Mouse (Mus musculus): ENCODE measurements around the gene Plekhh3.
"Not testable (repeated sequence)": the region's sequence is repeated elsewhere in the genome, so short reads cannot be mapped to it uniquely, and the experiment has no call there.

Plekhh3 gene

DNA sequence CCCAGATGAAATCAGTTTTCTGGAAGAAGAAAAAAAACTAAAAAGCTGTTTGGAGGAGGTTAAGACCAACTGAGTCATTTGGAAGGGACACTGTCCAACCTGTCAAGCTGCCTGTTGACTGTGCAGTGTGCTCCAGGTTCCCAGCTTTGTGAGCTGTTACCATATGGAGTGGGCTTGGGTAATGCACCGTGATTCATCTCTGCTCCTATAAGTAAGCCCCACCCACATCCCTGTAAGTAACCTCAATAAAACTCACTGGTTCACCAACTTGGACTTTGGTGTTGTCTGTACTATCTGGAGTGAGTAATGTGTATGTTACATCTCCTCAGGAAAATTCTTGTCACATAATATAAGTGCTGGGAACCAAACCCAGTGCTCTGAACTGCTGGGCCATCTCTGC, 18.3 kb downstream of the Plekhh3 start:
- in situ Hi-C loops (cut with MboI, MseI) = no loop called here

- in situ Hi-C loops (cut with MboI, MseI) = no loop called here
Measured at GRCm38 (mm10) chr11:101151063-101151462, 20.1 kb downstream of the Plekhh3 start.

DNA sequence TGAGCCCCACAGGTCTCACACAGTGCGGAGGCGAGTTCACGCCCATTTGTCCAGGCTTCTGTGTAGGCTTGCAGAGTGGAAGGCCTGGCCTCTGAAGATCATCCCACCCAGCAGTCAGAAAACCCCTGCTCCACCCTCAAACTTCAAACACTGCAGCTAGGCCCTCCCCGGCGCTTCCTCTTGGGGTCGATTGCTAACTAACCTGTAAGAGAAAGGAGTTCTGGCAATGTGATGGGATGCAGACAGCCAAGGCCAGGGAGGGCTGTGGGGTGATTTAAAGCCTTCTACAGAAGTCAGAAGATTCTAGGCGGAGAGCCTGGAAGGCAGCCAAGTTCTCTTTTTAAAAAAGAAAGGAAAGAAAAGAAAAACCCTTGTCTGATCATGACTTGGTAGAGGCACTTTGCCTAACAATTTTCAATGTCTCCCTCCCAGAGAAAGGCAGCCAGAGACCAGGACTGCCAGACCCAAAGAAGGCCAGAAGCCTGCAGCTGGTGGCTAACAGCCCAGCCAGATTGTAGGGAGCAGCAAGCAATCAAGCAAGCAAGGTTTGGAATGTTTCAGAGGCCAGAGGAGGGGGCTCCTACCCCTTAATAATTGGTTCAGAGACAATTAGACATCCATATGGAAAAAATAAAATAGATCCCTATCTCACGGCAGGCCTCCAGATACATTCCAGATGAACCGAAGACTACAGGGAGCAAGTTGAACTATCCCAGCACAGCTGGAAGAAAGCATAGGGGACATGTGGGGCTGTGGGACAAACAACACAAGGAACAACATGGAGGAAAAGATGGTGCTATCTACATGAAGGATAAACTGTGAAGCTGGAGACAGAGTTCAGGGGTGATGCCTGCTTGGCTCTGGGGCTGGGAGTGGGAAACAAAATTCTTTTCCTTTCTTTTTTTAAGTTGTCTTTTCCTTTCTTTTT, 21.7 kb downstream of the Plekhh3 start:
- in situ Hi-C loops (cut with MboI, MseI) = no loop called here

DNA sequence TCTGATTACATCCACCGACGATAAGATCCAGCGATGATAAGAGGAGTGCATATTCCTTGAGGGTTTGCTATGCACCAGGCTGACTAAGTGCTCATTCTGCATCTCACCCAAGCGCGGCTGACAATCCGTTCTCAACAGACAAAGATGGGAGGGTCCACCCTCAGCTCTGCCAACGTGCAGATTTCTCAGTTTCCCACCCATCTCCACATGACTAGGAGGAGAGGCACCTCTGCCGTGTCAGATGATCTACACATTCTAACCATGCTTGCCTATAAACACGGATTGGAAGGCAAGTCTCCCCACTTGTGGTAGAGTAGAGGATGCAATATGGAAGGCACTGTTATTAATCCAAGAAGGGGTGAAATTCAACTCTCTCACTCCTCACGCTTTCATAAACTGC, 22.4 kb downstream of the Plekhh3 start:
- in situ Hi-C loops (cut with MboI, MseI) = no loop called here

DNA sequence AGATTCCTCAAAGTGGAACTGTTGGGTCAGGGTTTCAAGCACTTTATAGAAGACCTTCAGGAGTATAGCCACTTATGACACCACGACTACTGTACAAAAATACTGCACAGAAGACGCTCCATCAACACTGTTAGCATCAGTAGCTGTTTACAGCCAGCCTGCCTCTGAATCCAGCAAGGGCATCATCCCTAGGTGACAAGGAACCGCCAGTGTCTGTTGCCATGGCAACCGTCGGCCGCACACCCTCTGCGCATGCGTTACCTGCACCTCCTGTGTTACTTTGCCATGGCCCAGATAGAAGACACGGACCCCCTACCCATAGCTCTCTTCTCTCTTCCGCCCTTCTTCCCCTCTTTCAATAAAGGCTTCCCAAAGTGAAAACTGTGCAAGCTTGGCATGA, 24.8 kb downstream of the Plekhh3 start:
- in situ Hi-C loops (cut with MboI, MseI) = no loop called here

DNA sequence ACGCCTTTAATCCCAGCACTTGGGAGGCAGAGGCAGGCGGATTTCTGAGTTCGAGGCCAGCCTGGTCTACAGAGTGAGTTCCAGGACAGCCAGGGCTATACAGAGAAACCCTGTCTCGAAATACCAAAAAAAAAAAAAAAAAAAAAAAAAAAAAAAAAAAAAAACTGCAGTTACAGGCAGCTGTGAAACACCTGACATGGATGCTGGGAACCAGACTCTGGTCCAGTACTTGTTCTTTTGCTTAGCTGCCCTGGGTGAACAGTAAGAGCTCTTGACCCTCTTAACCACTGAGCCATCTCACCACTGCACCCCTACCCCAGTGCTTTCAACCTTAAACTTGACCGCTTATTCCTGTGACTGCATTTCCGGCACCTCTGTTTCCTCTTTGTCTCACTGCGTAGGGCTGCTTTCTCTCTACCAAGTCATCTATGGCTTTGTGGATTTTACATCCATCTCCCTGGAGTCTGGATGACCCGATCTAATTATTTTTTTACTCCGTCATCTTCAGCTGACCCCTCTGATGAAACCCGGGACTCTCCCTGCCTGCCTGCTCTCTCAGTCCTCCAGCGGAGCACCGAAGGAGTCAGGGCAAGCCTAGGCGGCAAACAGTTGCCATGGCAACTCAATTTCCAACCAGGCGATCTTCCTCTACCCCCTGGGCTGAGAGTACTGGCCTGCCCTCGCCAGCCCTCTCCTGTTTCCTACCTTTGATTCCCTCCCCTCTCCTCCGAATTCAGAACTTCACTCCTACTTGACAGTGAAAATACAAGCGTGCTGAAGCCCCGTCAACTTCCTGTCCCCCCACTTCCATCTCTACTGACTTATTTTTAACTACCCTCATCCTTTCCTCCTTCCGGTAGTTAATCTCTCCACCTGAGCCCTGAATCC, 27.6 kb downstream of the Plekhh3 start:
- in situ Hi-C loops (cut with MboI, MseI) = no loop called here

DNA sequence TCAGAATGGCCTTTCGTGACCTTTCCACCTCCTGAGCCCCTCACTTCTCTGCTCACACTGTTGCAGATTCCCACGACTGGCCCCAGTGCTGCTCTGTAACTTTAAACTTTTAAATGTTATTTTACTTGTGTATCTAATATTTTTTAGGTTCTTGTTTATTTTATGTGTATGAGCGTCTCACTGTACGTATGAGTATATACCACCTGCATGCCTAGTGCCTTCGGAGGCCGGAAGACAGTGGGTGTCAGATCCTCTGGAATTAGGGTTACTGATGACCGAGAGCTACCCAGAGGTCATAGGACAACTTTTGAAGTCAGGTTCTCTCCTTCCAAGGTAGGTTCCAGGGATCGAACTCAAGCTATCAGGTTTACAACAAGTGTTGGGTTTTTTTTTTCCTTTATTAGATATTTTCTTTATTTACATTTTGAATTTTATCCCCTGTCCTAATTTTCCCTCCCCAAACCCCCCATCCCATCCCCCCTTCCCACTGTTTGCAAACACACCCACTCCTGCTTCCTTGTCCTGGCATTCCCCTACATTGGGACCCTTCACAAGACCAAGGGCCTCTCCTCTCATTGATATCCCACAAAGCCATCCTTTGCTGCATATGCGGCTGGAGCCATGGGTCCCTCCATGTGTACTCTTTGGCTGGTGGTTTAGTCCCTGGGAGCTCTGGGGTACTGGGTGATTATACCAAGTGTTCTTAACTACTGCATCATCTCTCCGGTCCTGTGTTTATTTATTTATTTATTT, 28.8 kb downstream of the Plekhh3 start:
- in situ Hi-C loops (cut with MboI, MseI) = no loop called here

- in situ Hi-C loops (cut with MboI, MseI) = no loop called here
Measured at GRCm38 (mm10) chr11:101141088-101141487, 30.1 kb downstream of the Plekhh3 start.

GRCm38 (mm10) chr11:101140164-101140819, 30.9 kb downstream of the Plekhh3 start:
- in situ Hi-C loops (cut with MboI, MseI) = no loop called here

DNA sequence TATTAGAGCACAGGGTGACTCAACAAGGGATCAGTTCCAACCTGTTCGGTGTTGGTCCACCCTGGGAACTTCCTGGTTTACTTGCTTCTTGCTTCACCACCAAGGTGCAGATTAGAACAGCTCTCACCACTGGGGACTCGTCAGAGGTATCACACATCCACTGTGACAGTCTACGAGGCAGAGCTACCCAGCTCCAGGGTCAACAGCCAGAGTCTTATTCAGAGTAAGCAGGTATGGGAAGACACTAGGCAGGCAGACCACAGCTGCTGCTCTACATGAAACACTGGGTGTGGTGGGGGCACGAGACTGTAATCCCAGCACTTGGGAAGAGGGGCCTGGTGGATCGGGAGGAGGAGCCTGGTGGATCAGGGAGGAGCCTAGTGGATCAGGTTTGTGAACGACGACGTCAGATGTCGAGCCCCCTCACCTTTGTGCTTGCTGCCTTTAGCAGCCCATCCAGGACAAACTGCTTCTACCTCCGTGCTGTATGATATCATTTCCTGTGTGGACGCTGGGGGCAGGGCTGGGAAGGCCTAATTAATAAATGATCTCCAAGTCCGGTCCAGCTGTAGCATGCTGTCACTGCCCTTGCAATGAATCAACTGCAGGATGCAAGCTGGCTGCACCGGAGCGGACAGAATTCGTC, 32.5 kb downstream of the Plekhh3 start:
- in situ Hi-C loops (cut with MboI, MseI) = no loop called here

GRCm38 (mm10) chr11:101137000-101137399, 34.2 kb downstream of the Plekhh3 start:
- in situ Hi-C loops (cut with MboI, MseI) = no loop called here

DNA sequence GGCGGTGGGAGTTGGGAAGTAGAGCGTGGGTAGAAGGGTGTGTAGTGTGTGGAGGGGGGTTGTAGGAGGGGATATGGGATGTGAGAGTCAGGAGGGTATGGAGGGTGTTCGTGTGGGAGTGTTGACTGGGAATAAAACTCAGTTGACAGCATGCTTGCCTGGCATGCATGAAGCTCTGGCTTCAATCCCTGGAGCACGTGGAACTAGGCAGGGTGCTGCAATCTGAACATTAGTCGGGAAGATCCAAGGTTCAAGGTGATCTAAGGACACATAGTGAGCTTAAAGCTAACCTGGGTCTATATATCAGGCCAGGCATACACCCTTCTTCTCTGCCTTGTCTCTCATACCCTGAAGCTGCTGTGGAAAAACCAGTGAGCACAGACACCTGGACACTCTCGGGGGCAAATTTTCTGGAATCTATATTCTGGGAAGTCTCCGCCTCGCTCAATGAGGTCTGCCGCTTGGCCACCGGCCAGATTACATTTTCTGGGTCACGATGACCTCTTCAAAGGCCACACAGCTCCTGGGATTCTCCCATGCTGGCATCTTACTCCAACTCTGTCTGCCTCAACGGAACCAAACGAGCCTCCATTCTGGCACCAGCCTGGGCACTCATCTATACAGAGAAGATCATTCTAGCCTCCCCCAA, 36.8 kb downstream of the Plekhh3 start:
- in situ Hi-C loops (cut with MboI, MseI) = no loop called here

DNA sequence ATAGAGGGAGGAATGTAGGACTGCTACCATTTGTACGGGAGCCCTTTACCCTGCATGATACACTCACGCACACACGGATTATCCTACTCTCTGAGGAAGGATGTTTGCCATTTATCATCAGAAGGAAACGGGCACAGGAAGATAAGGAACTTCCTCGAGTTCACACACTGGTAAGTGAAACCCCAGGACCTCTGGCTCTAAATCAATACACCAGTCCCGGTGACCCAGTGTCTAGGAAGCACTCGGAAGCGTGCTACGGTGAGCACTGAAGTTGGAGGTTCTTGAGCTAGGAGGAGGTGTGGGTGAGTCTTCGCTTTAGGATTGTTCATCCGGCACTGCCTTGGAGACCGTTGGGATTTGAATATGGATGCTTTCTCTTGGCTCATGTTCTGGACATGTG, 38.1 kb downstream of the Plekhh3 start:
- in situ Hi-C loops (cut with MboI, MseI) = no loop called here

GRCm38 (mm10) chr11:101131701-101132100, 39.5 kb downstream of the Plekhh3 start:
- in situ Hi-C loops (cut with MboI, MseI) = no loop called here

GRCm38 (mm10) chr11:101131187-101131586, 40.0 kb downstream of the Plekhh3 start:
- in situ Hi-C loops (cut with MboI, MseI) = no loop called here

DNA sequence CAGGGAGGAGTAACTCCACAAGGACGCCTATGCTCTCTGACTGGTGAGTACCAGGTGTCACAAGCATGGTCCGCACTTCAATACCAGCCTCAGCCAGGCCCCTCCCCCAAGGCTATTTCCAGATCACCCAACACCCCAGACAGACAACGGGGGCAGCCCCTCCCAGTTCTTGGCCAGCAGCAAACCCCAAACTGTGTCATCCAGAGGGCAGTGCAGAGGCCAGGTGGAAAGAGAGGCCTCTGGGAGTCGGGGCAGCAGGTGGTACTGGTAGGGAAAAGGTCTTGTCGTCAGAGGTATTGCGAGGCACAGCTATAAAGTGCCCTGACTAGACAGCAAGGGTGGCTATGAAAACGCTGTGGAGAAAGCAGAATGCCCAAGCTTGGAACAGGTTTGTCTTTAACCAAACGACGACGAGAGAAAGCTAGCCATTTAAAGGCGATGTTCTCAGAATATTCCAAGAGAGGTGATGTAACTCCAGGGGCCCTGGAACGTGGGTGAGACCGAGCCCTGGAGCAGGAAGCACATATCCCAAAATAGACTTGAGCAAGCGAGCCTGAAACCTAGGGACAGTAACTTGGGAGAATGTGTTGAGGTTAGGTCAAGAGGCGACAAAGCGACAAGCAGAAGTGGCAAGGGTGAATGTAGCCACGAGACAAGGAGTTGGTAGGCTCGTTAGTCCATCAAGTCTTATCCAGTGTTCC, 40.9 kb downstream of the Plekhh3 start:
- in situ Hi-C loops (cut with MboI, MseI) = no loop called here

DNA sequence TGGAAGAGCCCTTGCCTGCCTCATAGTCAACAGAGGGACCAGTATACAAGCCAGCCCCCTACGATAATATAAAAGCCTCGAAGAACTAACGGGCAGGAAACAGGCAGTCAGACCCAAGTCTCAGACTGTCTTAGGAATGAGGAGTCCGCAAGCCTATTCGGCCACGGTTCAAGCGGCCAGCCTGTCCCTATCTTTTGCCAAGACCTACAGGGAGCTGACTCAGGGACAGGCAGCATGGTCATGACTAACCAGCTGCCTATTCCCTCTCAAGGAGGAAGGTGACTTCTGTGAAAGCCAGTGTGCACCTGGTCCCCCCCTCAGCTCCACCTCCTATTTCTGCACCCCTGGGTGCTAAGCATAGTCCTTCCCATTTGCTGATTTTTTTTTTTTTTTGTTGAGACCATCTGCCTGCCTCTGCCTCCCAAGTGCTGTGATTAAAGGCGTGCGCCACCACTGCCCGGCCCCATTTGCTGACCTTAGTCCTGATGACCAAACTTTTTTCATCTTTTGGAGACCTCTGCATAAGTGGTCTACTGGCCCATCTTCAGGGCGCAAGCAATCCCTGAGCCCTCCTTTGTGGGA, 42.1 kb downstream of the Plekhh3 start:
- in situ Hi-C loops (cut with MboI, MseI) = no loop called here

DNA sequence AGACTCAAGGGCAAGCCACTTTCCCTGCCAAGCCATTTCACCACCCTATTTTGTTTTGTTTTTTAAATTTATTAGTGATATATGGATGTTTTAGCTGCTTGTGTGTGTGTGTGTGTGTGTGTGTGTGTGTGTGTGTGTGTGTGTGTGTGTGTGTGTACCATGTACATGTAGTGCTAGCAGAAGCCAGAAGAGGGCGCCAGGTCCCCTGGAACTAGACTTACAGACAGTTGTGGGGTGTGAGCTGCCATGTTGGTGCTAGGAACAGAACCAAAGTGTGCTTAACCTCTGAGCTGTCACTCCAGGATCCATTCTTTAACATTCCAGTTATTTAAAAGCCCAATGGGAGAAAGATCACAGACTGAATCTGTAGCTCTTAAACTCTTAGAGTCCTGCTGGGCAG, 44.1 kb downstream of the Plekhh3 start:
- in situ Hi-C loops (cut with MboI, MseI) = no loop called here

- in situ Hi-C loops (cut with MboI, MseI) = not testable (repeated sequence)
Measured at GRCm38 (mm10) chr11:101125008-101125407, 46.1 kb downstream of the Plekhh3 start.

All from regulatory T cell (primary cell).